Mouse (Mus musculus) forebrain, embryonic 13.5 days (tissue): ENCODE data around the gene Gpr1. TPM values are rescaled to one million over a fixed set of nuclear protein-coding genes. Genes with fewer than 3 reads are reported as not detected.
"Not testable (repeated sequence)": the region's sequence is repeated elsewhere in the genome, so short reads cannot be mapped to it uniquely, and the experiment has no call there.

Experiments
- ATAC-seq: fragments of 200-750 bp; cut with Nextera tagmentation; 2 replicates; pipeline ENCODE4 v1.8.0; 2017
- H3K27ac ChIP-seq: fragments of 300-500 bp; sonication (generic); 2 replicates; pipeline ENCODE4 v1.5.1; 2015; ENCODE audit warnings: inconsistent platforms, mild to moderate bottlenecking, moderate library complexity
- H3K27me3 ChIP-seq: fragments of 300-500 bp; sonication (generic); 2 replicates; pipeline ENCODE4 v1.6.1; 2015; ENCODE audit warnings: mild to moderate bottlenecking, inconsistent platforms
- H3K36me3 ChIP-seq: fragments of 300-500 bp; sonication (generic); 2 replicates; pipeline ENCODE4 v1.6.1; 2015; ENCODE audit warnings: mild to moderate bottlenecking, inconsistent platforms; ENCODE audit not compliant: poor library complexity, severe bottlenecking
- H3K4me1 ChIP-seq: fragments of 300-500 bp; sonication (generic); 2 replicates; pipeline ENCODE4 v1.6.1; 2015; ENCODE audit warnings: inconsistent platforms
- H3K4me2 ChIP-seq: fragments of 300-500 bp; sonication (generic); 2 replicates; pipeline ENCODE4 v1.6.1; 2015; ENCODE audit warnings: inconsistent platforms, mild to moderate bottlenecking, moderate library complexity
- H3K4me3 ChIP-seq: fragments of 300-500 bp; sonication (generic); 2 replicates; pipeline ENCODE4 v1.5.1; 2015; ENCODE audit warnings: mild to moderate bottlenecking, inconsistent platforms
- H3K9ac ChIP-seq: fragments of 300-500 bp; sonication (generic); 2 replicates; pipeline ENCODE4 v1.6.1; 2015; ENCODE audit warnings: mild to moderate bottlenecking, inconsistent platforms
- H3K9me3 ChIP-seq: fragments of 300-500 bp; sonication (generic); replicated peaks from 2 replicates; pipeline ENCODE4 v1.6.1; 2016; ENCODE audit warnings: inconsistent platforms
- WGBS: fragments of 180-500 bp; shearing (Covaris S2); methylation state at CpG from one replicate; pipeline ENCODE4 v1.1.7; 2015; 5-methylcytosine and 5-hydroxymethylcytosine counted together
- microRNA-seq: library from miRNA; unstranded; fragments of <30 nt; microRNA quantifications from one replicate; pipeline ENCODE4, GENCODE M21; 2016
- polyA plus RNA-seq: library from polyadenylated mRNA; unstranded; fragments of >200 nt; fragmentation: Nextera tagmentation; extraction: Ambion mirVana; gene quantifications from 2 replicates; pipeline ENCODE4 v1.2.1, GENCODE M21; 2015

The Gpr1 gene
- polyA plus RNA-seq, 1 experiment from 2014 or later: 0.14 TPM

DNA sequence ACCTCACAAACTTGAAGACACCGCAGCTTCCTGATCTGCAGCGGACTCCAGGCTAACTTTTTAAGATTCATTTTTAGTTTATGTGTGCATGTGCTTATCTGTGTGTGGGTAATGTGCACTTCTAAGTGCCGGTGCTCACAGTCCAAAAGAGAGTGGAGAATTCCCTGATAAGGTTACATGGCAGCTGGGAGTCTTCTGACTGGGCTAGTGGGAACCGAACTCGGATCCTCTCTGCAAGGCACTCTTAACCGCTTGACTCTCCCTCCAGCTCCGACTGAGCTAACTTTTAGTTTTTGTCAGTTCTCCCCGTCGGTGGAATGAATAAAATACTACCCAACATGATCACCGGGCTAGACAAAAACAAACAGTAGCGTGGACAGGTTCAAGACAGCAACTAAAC is 38.5 kb downstream of the Gpr1 start:
- H3K9ac ChIP-seq: peak overlapping the region; percentile 96
- WGBS: 8% methylated on average over 11 of the region's 11 CpGs
- peaks cover 37% of the 10 kb centered on the region for H3K36me3 ChIP-seq
- no peaks in the 10 kb centered on the region for H3K27me3 ChIP-seq
- H3K4me3 ChIP-seq: peak overlapping the region; percentile 93
- no peaks in the 10 kb centered on the region for H3K9me3 ChIP-seq
- peak overlapping the region; percentile 79 for H3K4me2 ChIP-seq
- H3K27ac ChIP-seq: peak overlapping the region; percentile 63
- ATAC-seq: no peak
- H3K4me1 ChIP-seq: peaks cover 28% of the 10 kb centered on the region

DNA sequence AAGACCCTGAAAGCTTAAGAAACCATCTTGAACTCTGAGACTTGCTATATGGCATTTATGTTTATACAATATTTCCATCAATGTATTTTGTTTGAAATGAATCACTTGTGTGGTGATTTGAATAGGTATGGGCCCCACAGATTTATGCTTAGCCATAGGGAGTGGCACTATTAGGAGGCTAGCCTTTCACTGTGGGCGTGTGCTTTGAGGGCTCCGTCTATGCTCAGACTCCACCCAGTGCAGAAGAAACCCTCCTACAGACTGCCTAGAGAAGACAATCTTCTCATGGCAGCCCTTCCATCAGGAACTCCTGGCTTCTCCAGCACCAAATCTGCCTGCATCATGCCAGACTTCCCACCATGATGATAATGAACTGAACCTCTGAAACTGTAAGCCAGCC is 45.7 kb downstream of the Gpr1 start:
- Histone ChIP-seq H3K4me1 (no peaks in the 10 kb centered on the region), H3K36me3 (peaks cover 70% of the 10 kb centered on the region), H3K4me2 (no peak overlapping the region), H3K9ac (no peak overlapping the region), H3K9me3 (no peaks in the 10 kb centered on the region), H3K27ac (no peak overlapping the region), H3K4me3 (no peak overlapping the region), H3K27me3 (no peaks in the 10 kb centered on the region)
- ATAC-seq: no peak
- WGBS: 96% methylated on average over 2 of the region's 2 CpGs

DNA sequence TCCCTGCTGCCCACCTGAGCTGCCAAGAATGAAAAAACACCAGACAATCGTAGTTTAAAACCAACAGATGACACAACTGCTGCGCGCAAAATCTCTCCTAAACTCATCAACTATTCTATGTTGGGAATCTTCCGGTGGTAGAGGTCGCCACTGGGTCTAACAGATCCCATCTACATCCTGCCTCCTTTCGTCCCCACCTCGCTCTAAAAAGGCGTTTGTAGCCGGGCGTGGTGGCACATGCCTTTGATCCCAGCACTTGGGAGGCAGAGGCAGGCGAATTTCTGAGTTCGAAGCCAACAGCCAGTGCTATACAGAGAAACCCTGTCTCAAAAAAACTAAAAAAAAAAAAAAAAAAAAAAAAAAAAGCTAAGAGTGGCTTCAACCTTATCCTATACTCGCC is 74.1 kb downstream of the Gpr1 start:
- WGBS: 97% methylated on average over 13 of the region's 13 CpGs
- H3K4me2 ChIP-seq: no peak overlapping the region
- H3K4me3 ChIP-seq: no peak overlapping the region
- no peak for ATAC-seq
- no peak overlapping the region for H3K27ac ChIP-seq
- H3K9ac ChIP-seq: no peak overlapping the region
- no peaks in the 10 kb centered on the region for H3K27me3 ChIP-seq
- peaks cover 53% of the 10 kb centered on the region for H3K36me3 ChIP-seq
- no peaks in the 10 kb centered on the region for H3K9me3 ChIP-seq
- H3K4me1 ChIP-seq: no peaks in the 10 kb centered on the region

DNA sequence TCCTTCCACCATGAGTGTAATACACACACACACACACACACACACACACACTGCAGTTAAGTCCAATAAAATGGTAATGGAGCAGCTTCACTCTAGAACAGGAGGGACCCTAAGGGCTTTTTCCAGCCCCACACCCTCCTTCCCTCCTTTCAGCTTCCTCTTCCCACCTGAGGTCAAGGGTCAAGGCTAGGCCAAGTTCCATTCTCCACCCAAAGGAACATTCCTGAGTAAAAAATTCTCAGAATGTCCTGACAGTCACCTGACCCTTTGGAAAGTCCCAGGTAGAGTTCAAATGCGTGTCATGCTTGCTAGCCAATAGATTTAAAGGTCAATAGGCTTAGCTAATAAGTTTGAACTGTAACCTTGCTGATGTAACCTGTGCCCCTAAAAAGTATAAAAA is 75.8 kb downstream of the Gpr1 start:
- H3K27ac ChIP-seq, H3K27me3 ChIP-seq, H3K9ac ChIP-seq, H3K4me1 ChIP-seq, ATAC-seq, H3K9me3 ChIP-seq, H3K4me2 ChIP-seq, H3K4me3 ChIP-seq: not testable (repeated sequence)
- H3K36me3 ChIP-seq: peaks cover 37% of the 10 kb centered on the region
- WGBS: 97% methylated on average over 1 of the region's 1 CpGs

DNA sequence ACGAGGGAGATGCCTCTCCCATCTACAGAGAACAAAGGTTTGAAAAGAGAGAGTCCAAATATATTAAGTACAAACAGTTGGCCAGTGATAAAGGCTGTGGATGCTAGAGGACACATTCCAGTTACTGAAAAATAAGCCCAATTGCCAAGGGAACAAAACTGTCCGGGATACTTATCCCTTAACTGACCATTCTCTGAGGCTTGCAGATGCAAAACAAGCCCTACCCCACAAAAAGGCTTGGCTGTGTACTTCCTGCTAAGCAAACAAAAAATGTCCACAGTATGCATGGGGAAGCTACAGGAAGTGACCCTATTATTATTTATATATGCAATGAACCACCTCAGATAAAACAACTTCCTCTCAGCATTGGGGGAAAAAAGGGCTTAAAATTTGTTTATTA is 76.4 kb downstream of the Gpr1 start:
- WGBS: 86% methylated on average over 2 of the region's 2 CpGs
- Histone ChIP-seq H3K9ac (no peak overlapping the region), H3K4me2 (no peak overlapping the region), H3K9me3 (no peaks in the 10 kb centered on the region), H3K27ac (no peak overlapping the region), H3K27me3 (no peaks in the 10 kb centered on the region), H3K36me3 (peaks cover 32% of the 10 kb centered on the region), H3K4me3 (no peak overlapping the region), H3K4me1 (no peaks in the 10 kb centered on the region)
- ATAC-seq: no peak

DNA sequence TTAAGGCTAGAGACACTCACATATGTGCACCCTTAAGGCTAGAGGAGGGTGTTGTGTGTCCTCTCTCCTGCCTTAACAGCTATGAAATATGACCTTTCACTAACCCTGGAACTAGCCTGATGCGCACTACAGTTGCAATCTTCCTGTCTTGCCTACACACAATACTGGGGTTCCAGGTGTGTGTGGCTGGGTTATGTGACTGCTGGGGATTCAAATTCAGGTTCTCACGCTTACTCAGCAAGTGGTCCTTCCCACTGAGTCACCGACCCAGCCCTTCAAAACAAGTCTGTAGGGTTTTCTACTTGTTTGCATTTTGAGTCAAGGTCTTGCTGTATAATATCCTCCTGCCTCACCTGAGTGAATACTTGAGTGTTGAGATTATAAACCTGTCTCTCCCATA is 79.8 kb downstream of the Gpr1 start:
- Histone ChIP-seq H3K9ac (no peak overlapping the region), H3K36me3 (peaks cover 13% of the 10 kb centered on the region), H3K9me3 (no peaks in the 10 kb centered on the region), H3K27ac (no peak overlapping the region), H3K4me2 (no peak overlapping the region), H3K27me3 (no peaks in the 10 kb centered on the region), H3K4me3 (no peak overlapping the region), H3K4me1 (0 out of 2 replicates have a peak, but pooled peaks cover 3% of the 10 kb centered on the region)
- no peak for ATAC-seq
- WGBS: 88% methylated on average over 3 of the region's 3 CpGs

Small RNAs within 50 kb of the gene (microRNA-seq; reads per million reads assigned to microRNA genes)
- gene Gm24557 (not detected), gene Gm27512 (not detected)

Other genes with a start within 250 kb of the Gpr1 start
- 10.0 TPM in 2 replicates for gene Ino80d, start 99.9 kb downstream of the Gpr1 start, polyA plus RNA-seq
- 499 and 537 TPM in 2 replicates for gene Eef1b2, start 37.7 kb downstream of the Gpr1 start, polyA plus RNA-seq
- 119 and 129 TPM in 2 replicates for gene Ndufs1, start 37.7 kb downstream of the Gpr1 start, polyA plus RNA-seq
- 41.7 and 43.7 TPM in 2 replicates for gene Zdbf2, start 58.7 kb upstream of the Gpr1 start, polyA plus RNA-seq
- 8.9 and 10.0 TPM in 2 replicates for gene Adam23, start 231.3 kb upstream of the Gpr1 start, polyA plus RNA-seq